Mouse (Mus musculus) brain, embryonic 14.5 days (tissue): ENCODE measurements around the gene Pik3ap1.

Source experiments
- CTCF ChIP-seq: fragments of 200-500 bp; IDR thresholded peaks from 2 replicates; pipeline ENCODE4 v1.5.1; 2012; ENCODE audit warnings: inconsistent platforms, mild to moderate bottlenecking, moderate library complexity, borderline replicate concordance; ENCODE audit not compliant: insufficient read depth, insufficient read length; ENCODE audit errors: extremely low read depth
- POLR2A ChIP-seq: fragments of 200-500 bp; IDR thresholded peaks from 2 replicates; pipeline ENCODE4 v1.6.1; 2012; ENCODE audit warnings: mild to moderate bottlenecking, inconsistent platforms, borderline replicate concordance; ENCODE audit not compliant: poor library complexity, insufficient read depth, insufficient read length, severe bottlenecking; ENCODE audit errors: extremely low read depth

DNA sequence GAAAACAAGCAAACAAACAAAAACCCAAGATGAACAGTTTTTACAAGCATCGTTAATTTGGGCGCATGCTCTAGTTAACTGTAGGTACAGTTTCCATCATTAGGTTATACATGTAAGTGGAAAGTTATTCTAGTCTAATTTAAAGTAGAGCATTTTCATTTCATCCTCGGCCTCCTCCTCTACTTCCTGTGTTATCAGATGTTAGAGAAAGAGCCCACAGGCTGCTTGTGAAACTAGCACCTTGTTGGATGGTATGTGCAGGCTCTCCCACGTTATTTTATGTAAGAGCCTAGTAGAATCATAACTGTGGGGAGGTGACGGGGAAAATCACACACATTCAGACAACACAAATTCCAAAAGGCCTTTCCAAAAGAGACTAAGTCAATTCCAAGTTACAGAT is 19.3 kb downstream of the Pik3ap1 start:
- no peak for TF ChIP-seq POLR2A
- no peak for TF ChIP-seq CTCF
